Mouse (Mus musculus) embryonic facial prominence, embryonic 14.5 days (tissue): ENCODE measurements around the gene 0610037L13Rik. TPM values are rescaled to one million over a fixed set of nuclear protein-coding genes. Genes with fewer than 3 reads are reported as not detected.

Experiments used
- ATAC-seq: fragments of 200-750 bp; cut with Nextera tagmentation; 2 replicates; pipeline ENCODE4 v1.8.0; 2017; ENCODE audit warnings: low read depth, moderate number of reproducible peaks, moderate TSS enrichment
- DNase-seq: peaks from one replicate; pipeline ENCODE4 v3.0.0-alpha.2; 2015; ENCODE audit warnings: low spot score
- H3K27ac ChIP-seq: fragments of 300-500 bp; sonication (generic); replicated peaks from 2 replicates; pipeline ENCODE4 v1.5.1; 2014; ENCODE audit warnings: low read depth, mild to moderate bottlenecking, low read length, moderate library complexity
- H3K27me3 ChIP-seq: fragments of 300-500 bp; sonication (generic); replicated peaks from 2 replicates; pipeline ENCODE4 v1.6.1; 2014; ENCODE audit warnings: low read length; ENCODE audit not compliant: control insufficient read depth, insufficient read depth
- H3K36me3 ChIP-seq: fragments of 300-500 bp; sonication (generic); 2 replicates; pipeline ENCODE4 v1.6.1; 2014; ENCODE audit warnings: low read length, mixed read lengths; ENCODE audit not compliant: control insufficient read depth, insufficient read depth
- H3K4me1 ChIP-seq: fragments of 300-500 bp; sonication (generic); 2 replicates; pipeline ENCODE4 v1.6.1; 2014; ENCODE audit warnings: antibody characterized with exemption, low read length; ENCODE audit not compliant: control insufficient read depth, insufficient read depth
- H3K4me2 ChIP-seq: fragments of 300-500 bp; sonication (generic); 2 replicates; pipeline ENCODE4 v1.6.1; 2014; ENCODE audit warnings: low read depth, mild to moderate bottlenecking, low read length, moderate library complexity, mixed read lengths
- H3K4me3 ChIP-seq: fragments of 300-500 bp; sonication (generic); 2 replicates; pipeline ENCODE4 v1.5.1; 2014; ENCODE audit warnings: low read depth, mild to moderate bottlenecking, low read length
- H3K9ac ChIP-seq: fragments of 300-500 bp; sonication (generic); 2 replicates; pipeline ENCODE4 v1.6.1; 2014; ENCODE audit warnings: low read depth, mild to moderate bottlenecking, low read length, moderate library complexity, mixed read lengths
- H3K9me3 ChIP-seq: fragments of 300-500 bp; sonication (generic); 2 replicates; pipeline ENCODE4 v1.6.1; 2016; ENCODE audit warnings: low read length; ENCODE audit not compliant: control insufficient read depth
- WGBS: fragments of 180-500 bp; shearing (Covaris S2); extraction: QIAGEN DNeasy Blood & Tissue Kit; methylation state at CpG from one replicate; pipeline ENCODE4 v1.1.7; 2014; 5-methylcytosine and 5-hydroxymethylcytosine counted together
- polyA plus RNA-seq: library from polyadenylated mRNA; unstranded; fragments of >200 nt; fragmentation: Nextera tagmentation; extraction: Ambion mirVana; gene quantifications from 2 replicates; pipeline ENCODE4 v1.2.1, GENCODE M21; 2014

0610037L13Rik gene
- polyA plus RNA-seq, 1 experiment from 2014 or later: 158 TPM

DNA sequence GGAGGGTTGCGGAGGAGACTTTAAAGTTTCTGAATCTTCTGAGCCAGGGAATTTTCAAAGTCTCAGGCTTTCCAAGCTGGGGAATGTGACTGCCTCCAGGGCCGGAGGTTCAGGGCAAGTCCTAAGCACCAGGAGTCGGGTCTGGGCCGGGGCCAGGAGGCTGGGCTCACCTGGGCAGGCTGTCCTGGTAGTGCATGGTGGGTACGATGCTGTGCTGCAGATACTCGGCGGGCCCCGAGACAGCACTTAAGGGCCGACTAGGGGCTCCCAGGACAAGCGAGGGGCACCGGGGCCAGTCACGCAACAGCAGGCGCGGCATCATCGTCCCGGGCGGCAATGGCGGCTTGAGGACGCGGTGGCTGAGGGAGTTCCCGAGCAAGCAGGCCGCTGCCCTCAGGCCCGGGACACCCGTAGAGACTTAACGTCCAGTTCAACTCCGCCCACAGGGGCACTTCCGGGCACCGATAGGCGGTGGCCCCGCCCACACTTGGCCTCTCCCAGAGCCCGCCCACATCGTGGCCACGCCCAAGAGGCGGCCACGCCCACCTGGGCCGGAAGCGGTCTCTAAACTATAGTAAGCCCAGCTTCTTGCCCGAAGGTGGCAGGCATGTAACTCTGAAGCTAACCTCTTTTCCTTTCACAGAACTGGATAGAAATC is 33.7 kb downstream of the 0610037L13Rik start, which contains the start of gene Cpt2:
Gene Cpt2, minus strand, starts transcription at position 466 of the 658 bp plus-strand sequence.
- Histone ChIP-seq H3K27me3 (no peaks in the 10 kb centered on the region), H3K36me3 (0 out of 2 replicates have a peak, but pooled peaks cover 7% of the 10 kb centered on the region), H3K4me1 (peaks cover 15% of the 10 kb centered on the region), H3K4me3 (peak within 1 kb of the TSS; percentile 62), H3K9ac (peak within 1 kb of the TSS; percentile 80), H3K4me2 (peak within 1 kb of the TSS; percentile 60), H3K27ac (peak within 1 kb of the TSS; percentile 72), H3K9me3 (no peaks in the 10 kb centered on the region)
- 1% methylated on average over 33 of the region's 38 CpGs for WGBS
- peak; percentile 97 for DNase-seq
- peak; percentile 94 for ATAC-seq

DNA sequence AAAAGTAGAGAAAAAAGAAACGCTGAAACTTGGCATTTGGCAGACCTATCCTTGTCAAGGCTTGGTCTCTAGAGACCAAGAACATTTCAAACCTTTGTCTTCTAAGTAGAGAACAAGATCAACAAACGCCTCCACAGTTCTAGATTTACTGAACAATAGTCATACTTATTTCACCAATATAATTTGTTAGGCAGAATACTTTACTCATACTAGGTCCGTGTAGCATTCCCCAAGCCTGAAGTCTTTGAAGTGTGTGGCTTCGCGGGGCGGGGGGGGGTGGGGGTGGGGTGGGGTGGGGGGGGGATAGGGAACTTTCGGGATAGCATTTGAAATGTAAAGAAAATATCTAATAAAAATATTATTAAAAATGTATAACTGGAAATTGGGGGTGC is 34.2 kb downstream of the 0610037L13Rik start:
- H3K4me3 ChIP-seq: peak overlapping the region; percentile 62
- ATAC-seq (no peak; the same call in 1 of the 2 replicates), DNase-seq (no peak)
- peak overlapping the region; percentile 60 for H3K4me2 ChIP-seq
- H3K27me3 ChIP-seq: no peaks in the 10 kb centered on the region
- 0 out of 2 replicates have a peak, but pooled peaks cover 7% of the 10 kb centered on the region for H3K36me3 ChIP-seq
- H3K9ac ChIP-seq: no peak overlapping the region; the same call in 1 of the 2 replicates
- H3K9me3 ChIP-seq: no peaks in the 10 kb centered on the region
- WGBS: 47% methylated on average over 7 of the region's 7 CpGs
- H3K27ac ChIP-seq: no peak overlapping the region
- peaks cover 15% of the 10 kb centered on the region for H3K4me1 ChIP-seq

DNA sequence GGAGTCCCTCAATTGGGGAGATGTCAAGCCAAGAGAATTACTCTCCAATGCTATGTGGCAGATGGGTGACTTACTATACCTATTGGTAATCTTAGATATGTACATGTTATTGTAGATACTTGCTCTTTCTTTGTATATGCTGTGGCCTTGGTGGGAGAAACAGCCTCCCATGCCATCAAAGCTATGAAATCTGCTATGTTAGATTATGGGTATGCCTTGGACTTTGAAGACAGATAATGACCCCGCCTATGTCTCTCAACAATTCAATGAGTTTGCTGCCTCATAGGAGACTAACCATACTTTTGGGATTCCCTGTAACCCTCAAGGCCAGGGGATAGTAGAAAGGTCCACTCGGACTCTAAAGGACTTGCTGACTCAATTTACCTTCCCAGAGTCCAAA is 38.7 kb downstream of the 0610037L13Rik start:
- Histone ChIP-seq H3K27me3 (no peaks in the 10 kb centered on the region), H3K27ac (no peak overlapping the region), H3K36me3 (no peaks in the 10 kb centered on the region), H3K4me3 (no peak overlapping the region), H3K9ac (no peak overlapping the region), H3K4me2 (no peak overlapping the region), H3K4me1 (no peaks in the 10 kb centered on the region), H3K9me3 (no peaks in the 10 kb centered on the region)
- 50% methylated on average over 2 of the region's 2 CpGs for WGBS
- ATAC-seq (no peak), DNase-seq (no peak)

GRCm38 (mm10) chr4:107928726-107929125 is 39.1 kb downstream of the 0610037L13Rik start:
- H3K9me3 ChIP-seq: no peaks in the 10 kb centered on the region
- no peak overlapping the region for H3K27ac ChIP-seq
- no peaks in the 10 kb centered on the region for H3K27me3 ChIP-seq
- H3K4me2 ChIP-seq: no peak overlapping the region
- no peak for ATAC-seq
- H3K36me3 ChIP-seq: no peaks in the 10 kb centered on the region
- DNase-seq: no peak
- no peaks in the 10 kb centered on the region for H3K4me1 ChIP-seq
- H3K9ac ChIP-seq: no peak overlapping the region
- H3K4me3 ChIP-seq: no peak overlapping the region
- WGBS: 76% methylated on average over 2 of the region's 2 CpGs

DNA sequence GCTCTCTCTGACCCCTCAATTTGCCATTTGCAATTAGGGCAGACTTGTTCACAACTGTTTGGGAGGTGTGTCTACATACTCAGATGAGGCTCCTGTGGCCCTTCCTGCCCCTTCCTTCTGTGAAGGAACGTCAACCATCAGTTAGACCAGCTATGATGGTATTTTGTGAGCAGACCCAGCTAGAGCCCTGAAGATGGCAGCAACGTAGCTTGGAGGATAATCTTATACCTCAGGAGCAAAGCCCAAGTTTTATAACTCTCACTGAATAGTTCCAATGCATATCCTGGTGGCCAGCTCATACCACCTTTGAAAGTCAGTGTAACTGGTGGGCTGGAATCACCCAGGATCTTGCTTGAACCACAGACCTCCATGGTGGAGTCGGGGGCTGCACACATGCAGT is 41.8 kb downstream of the 0610037L13Rik start:
- ATAC-seq: no peak
- no peaks in the 10 kb centered on the region for H3K27me3 ChIP-seq
- H3K9me3 ChIP-seq: no peaks in the 10 kb centered on the region
- no peaks in the 10 kb centered on the region for H3K4me1 ChIP-seq
- no peak overlapping the region for H3K27ac ChIP-seq
- H3K4me3 ChIP-seq: no peak overlapping the region
- 81% methylated on average over 3 of the region's 3 CpGs for WGBS
- no peak for DNase-seq
- no peaks in the 10 kb centered on the region for H3K36me3 ChIP-seq
- H3K9ac ChIP-seq: no peak overlapping the region
- H3K4me2 ChIP-seq: no peak overlapping the region

DNA sequence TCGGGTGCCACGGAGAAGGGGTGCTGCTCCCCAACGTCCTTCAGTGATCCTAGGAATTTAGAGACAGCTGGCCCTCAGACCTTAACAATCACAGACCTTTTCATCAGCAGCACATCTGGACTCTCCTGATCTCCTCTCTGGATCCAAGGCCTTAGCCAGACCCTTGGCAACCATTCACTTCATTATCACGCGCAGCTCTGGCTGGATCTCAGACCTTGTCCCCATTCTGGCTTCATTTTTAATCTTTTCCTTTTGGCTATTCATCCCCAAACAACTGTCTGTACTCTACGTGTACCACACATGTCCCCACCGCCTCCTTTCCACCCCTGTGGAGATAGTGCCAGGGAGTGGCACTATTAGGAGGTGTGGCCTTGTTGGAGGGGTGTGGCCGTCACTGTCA is 43.6 kb downstream of the 0610037L13Rik start:
- 77% methylated on average over 8 of the region's 8 CpGs for WGBS
- ATAC-seq: no peak

GRCm38 (mm10) chr4:107935254-107935653 is 45.6 kb downstream of the 0610037L13Rik start:
- no peak overlapping the region for H3K27ac ChIP-seq
- no peak overlapping the region for H3K4me2 ChIP-seq
- ATAC-seq: no peak

More for the DNA sequence above, 43.6 kb downstream of the 0610037L13Rik start:
- no peak overlapping the region for H3K27ac ChIP-seq
- H3K36me3 ChIP-seq: no peaks in the 10 kb centered on the region
- no peak for DNase-seq
- H3K4me2 ChIP-seq: no peak overlapping the region
- H3K4me1 ChIP-seq: 0 out of 2 replicates have a peak, but pooled peaks cover 2% of the 10 kb centered on the region
- no peak overlapping the region for H3K4me3 ChIP-seq
- H3K27me3 ChIP-seq: no peaks in the 10 kb centered on the region
- H3K9ac ChIP-seq: no peak overlapping the region
- no peaks in the 10 kb centered on the region for H3K9me3 ChIP-seq

GRCm38 (mm10) chr4:107937338-107937737 is 47.7 kb downstream of the 0610037L13Rik start:
- peak; percentile 18; the same call in 1 of the 2 replicates for ATAC-seq
- Histone ChIP-seq H3K36me3 (no peaks in the 10 kb centered on the region), H3K4me2 (no peak overlapping the region), H3K4me1 (0 out of 2 replicates have a peak, but pooled peaks cover 6% of the 10 kb centered on the region), H3K9ac (no peak overlapping the region), H3K27me3 (no peaks in the 10 kb centered on the region), H3K4me3 (no peak overlapping the region), H3K9me3 (no peaks in the 10 kb centered on the region), H3K27ac (0 out of 2 replicates have a peak overlapping the region, but pooled peaks have one; percentile 30)
- peak; percentile 87 for DNase-seq
- WGBS: 23% methylated on average over 6 of the region's 6 CpGs

More at GRCm38 (mm10) chr4:107935254-107935653, 45.6 kb downstream of the 0610037L13Rik start:
- H3K27me3 ChIP-seq: no peaks in the 10 kb centered on the region
- H3K9ac ChIP-seq: no peak overlapping the region
- no peak for DNase-seq
- no peaks in the 10 kb centered on the region for H3K9me3 ChIP-seq
- H3K4me1 ChIP-seq: 0 out of 2 replicates have a peak, but pooled peaks cover 6% of the 10 kb centered on the region
- no peaks in the 10 kb centered on the region for H3K36me3 ChIP-seq
- H3K4me3 ChIP-seq: no peak overlapping the region
- 73% methylated on average over 3 of the region's 3 CpGs for whole genome bisulfite sequencing
